Mouse (Mus musculus): ENCODE measurements around the gene Zfp768.

- no peak for TF ChIP-seq POLR2A (IDR thresholded peaks at IDR 0.05; ENCODE audit: low read depth, low read length)
- TF ChIP-seq CTCF (IDR thresholded peaks at IDR 0.05; ENCODE audit: extremely low read depth, insufficient read depth, insufficient read length, insufficient replicate concordance), result no peak
These were observed 13.1 kb upstream of the Zfp768 start for GRCm38 (mm10) chr7:127358472-127358871.

Measured in spleen, adult 2 months (tissue).